Mouse (Mus musculus): Measurements from ENCODE around the gene Duoxa1. TPM values are rescaled to one million over a fixed set of nuclear protein-coding genes. Genes with fewer than 3 reads are reported as not detected.

Duoxa1 gene
- total RNA-seq, 2 experiments from 2014 or later: 0.41 to 0.49 TPM

DNA sequence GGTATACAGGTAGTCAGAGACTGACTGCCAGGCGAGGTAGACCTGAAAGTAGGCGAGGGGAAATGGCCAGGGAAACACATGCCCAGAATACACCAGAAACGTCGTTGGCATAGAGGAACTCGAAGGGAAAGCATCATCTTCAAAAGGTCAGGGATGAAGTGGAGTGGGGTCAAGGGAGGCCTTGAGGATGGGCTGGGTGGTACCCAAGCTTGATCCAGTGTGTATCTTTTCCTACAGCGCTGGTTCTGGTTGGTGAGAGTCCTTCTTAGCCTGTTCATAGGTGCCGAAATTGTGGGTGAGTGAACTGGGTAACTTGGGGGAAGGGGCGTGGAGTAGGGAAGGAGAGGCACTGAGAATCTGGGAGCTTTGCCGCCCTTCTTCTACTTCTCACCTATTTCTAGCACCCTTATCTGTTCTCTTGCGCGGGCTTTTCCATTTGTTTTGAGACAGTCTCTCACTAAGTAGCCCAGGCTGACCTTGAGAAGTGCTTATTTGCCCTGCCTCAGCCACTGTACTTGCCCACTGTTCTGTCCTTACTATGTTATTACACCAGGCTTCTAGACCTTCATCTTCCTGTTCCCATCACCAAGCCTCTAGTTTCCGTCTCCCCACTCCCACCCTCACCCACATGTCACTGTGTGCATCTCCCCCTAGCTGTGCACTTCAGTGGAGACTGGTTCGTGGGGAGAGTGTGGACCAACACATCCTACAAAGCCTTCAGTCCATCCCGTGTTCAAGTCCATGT is 13.4 kb downstream of the Duoxa1 start:
- intact Hi-C loops (cut with DNase I): loop anchor here (5.0 kb wide), 1 partner anchor 108 kb away; no protein-coding TSS in a partner anchor
- DNase-seq: no peak

DNA sequence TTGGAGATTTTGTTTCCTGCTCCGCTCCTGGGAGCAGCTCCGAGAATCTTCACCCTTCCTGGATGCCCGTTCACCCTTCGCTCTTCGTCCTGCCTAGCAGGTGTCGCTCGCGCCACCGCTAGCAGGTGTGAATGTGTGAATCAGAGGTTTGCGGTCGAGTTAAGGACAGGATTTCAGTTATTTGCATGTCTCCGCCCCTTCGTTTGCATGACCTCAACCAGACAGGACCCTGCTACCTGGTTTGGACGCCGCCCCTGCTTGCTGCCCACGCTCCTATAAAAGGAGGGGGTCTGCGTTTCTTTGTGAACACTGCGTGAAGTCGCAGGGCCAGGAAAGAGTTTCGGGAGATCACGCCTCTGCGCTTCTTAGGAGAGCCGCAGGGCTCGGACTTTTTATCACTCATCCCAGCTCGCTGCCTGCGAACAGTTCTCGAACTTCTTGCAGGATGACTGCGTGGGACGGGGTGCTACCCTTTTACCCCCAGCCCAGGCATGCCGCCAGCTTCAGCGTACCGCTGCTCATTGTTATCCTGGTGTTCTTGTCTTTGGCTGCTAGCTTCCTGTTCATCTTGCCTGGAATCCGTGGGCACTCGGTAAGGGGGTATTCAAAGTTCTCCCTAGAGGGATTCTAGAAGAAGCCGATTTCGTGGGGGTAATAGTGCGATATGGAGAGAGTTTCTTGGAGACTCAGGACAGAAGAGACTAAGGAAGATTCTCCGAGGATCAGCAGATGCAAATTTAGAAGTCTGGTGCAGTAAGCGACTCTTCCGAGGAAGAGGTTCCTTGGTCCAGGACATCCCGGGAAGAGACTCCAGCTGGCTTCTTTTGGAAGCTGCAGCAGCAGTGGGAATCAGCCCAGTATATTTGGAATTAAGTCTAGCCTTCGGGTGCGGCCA is 14.7 kb downstream of the Duoxa1 start, which contains the start of gene Duoxa2:
Gene Duoxa2, plus strand, starts transcription at position 305 of the 895 bp plus-strand sequence.
- intact Hi-C loops (cut with DNase I): no loop called here
- DNase-seq: no peak

DNA sequence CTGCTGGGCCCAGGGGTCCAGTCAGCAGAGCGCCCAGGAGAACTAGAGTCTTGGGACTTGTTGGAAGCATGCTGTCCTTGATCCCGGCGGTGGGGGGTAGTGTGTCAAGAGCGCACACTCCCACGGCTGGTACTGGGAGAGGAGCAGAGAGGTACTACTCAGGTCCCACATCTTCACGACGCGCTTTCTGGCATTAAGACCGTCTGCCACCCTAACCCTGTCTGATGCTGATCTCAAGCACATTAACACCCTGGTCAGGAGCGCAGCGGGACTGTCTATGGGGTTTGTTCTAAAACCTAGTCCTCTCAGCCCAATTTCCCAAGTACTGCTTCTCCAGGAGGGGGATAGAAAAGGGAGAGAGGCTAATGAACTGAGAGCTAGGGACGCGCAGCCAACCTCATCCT is 15.4 kb downstream of the Duoxa1 start, which contains the start of gene Duox2:
Gene Duox2, minus strand, starts transcription at position 354 of the 404 bp plus-strand sequence.
- intact Hi-C loops (cut with DNase I): no loop called here
- no peak for DNase-seq

DNA sequence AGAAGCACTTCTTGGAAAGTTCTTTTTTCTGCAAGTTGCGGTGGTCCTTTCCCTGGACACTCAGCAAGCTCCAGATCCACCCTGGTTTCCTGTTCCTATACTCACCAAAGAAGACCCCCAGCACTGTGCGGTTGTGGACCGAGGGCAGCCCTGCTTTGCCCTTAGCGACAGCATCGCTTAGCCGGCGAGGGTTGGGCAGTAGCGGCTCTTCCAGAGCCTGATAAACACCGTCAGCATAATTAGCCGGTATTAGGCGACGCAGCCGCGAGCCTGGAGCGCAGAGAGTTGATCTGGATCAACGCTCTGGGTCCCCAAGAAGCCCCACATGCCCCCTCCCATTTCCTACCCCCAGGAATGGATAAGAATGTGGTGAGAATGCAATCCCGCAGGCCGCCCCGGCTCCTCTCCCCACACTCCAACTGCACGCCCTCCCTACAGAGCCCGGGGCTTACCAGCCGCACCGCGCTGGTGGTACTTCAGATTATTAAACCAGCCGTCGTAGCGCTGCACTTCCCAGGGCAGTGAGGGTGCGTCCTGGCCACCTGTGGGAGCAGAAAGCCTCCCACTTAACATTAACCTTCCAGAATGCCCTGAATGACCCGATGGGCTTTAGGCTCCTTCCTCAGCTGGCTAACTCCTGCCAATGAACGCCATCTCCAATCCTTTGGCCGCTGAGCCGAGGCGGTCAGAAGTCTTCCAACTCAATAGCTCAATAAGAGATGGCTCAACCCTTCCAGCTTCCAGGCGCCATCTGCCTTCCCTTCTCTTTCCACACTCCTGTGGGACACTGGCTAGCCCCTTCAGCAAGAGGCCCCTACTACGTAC is 16.0 kb downstream of the Duoxa1 start:
- intact Hi-C loops (cut with DNase I): no loop called here
- no peak for DNase-seq

DNA sequence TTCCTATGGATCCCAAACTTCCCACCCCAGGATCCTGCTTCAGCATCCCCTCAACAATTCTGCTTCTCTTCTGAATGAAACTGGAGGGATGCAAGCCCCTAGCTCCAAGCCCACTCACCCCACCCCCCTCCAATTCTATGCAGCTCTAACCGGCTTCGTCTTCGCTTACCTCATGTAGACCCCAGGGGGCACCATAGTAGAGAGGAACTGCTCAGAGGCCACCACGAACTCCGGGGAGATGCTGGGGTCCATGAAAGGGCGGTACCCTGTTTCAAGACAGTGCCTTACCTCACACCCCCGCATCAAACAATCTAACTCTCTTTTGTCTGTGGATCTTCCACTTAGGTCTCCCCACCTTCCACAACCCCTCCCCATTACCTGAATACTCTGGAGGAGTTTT is 18.6 kb downstream of the Duoxa1 start:
- intact Hi-C loops (cut with DNase I): no loop called here
- DNase-seq: no peak

DNA sequence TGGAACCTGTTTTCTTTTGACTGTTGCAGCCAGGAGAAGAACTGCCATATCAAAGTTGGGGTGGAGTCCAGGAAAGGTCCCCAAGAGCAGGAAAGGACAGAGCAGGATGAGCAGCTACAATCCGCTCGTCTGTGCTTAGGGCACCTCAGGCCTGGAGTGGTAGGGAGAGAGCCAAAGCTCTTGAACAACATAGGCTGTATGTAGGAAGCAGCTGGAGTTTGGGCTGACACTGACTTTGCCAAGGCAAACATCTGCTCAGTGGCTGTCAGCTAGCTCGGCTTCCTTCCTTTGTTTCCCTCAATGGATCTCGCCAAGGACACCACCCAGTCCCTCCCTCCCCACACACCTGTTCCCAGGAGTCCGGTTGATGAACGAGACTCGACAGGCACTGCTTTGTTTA is 27.4 kb downstream of the Duoxa1 start:
- no peak for DNase-seq
- intact Hi-C loops (cut with DNase I): no loop called here

DNA sequence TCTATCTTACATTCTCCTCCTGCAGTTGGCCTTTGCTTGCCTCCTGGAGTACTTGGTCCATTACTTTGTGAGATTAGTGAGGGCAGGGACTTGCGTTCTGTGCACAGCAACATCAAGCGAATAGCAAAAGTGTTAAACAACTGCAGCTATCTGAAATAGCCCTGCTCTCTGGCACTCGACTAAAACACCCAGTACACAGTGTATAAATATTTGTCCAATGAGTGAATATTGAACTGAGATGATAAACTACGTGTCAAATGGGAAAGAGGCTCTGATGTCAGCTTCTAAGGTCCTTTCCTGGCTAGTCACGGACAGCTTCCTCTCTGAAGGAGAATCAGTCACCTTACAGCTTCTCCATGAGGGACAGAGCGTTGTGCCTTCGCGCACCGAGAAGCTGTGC is 29.4 kb downstream of the Duoxa1 start:
- no peak for DNase-seq

DNA sequence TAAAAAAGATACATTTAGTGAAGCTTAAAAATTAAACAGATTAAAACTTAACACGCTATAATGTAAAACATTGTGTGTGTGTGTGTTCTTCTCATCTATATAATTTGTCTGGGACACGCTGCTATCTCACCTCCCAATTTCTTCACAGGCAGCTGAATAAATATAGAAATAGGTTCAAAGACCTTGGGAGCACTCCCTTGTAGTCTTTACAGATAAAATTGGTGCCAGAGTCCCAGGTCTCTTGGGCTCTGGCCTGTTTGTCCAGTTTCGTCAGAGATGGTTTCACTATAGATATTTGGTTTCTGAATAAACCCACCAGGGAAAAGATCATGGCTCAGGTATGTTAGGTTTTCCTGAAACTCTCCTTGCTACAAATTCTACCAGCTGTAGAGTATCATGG is 34.8 kb downstream of the Duoxa1 start:
- no peak for DNase-seq
- intact Hi-C loops (cut with DNase I): no loop called here

More for the DNA sequence above, 29.4 kb downstream of the Duoxa1 start:
- intact Hi-C loops (cut with DNase I): no loop called here

DNA sequence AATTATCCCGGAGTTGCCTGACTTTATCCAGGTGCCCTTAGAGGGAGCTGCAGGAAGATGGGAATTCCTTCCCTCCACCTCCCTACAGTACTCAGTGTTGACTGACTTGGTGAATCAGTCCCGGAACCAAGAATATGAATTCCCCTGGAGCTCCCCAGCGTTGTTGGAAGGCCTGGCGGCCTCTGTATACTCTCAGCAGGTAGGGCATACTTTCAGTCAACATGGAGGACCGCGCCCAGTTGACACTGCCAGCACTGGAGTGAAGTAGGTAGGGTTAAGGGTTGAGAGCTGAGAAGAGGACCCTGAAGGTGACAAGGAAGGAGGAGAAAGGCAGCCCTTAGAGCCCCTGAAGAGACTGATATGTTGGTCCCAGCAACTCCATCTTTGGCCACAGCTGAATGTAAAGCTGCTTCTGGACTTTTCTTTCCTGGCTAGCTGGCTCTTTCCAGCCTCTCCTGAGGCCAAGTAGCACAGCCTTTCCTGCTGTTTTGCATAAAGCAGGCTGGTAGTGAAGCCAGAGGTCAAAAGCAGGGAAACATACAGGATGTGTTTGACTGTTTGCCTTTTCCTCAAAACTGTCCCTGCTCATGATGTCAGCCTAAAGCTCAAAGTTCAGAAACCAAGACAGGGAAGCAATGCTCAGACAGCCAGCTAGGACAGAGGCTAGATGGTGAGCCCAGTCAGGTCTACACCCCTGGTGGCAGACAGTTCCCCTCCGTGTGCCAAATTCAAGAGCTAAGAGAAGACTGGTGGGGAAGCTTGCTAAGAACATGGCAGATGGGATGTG is 46.9 kb downstream of the Duoxa1 start:
- intact Hi-C loops (cut with DNase I): no loop called here
- DNase-seq: no peak

DNA sequence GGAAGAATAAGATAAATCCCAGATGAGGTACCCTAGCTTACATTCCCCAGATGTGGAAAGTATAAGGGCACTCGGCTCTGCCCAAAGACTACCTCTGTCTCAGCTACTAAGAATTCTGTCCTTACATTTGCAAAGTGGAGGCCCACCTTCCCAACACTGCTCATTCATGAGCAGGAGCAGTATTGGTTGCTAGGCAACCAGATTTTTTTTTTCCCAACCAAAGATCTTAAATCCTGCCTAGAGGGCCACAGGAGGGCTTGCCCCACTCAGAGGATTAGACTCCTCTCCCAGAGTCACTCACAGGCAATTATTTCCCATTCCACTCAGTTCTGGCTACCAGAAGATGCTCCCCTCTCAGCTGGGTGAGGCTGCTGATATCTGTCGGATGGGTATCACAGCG is 48.8 kb downstream of the Duoxa1 start:
- DNase-seq: no peak
- intact Hi-C loops (cut with DNase I): no loop called here

DNA sequence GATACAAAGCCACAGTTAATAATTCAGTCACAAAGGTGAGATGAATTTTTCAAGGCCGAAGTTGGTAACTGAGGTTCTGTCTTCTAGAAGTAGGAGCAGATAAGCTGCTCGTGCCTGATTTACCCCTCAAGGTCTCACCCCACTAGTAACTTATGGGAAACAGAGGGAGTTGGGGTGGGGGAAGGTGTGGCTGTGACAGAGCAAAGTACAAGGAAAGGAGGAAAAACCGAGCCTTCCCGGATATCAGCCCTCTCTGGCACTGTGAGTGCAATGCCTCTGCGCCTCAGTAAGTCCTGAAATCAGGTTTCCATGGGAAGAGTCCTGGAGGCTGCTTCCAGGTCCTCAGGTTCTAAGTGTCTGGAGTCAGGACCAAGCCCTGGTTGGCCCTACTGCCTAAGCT is 52.8 kb downstream of the Duoxa1 start:
- no peak for DNase-seq
- intact Hi-C loops (cut with DNase I): no loop called here

DNA sequence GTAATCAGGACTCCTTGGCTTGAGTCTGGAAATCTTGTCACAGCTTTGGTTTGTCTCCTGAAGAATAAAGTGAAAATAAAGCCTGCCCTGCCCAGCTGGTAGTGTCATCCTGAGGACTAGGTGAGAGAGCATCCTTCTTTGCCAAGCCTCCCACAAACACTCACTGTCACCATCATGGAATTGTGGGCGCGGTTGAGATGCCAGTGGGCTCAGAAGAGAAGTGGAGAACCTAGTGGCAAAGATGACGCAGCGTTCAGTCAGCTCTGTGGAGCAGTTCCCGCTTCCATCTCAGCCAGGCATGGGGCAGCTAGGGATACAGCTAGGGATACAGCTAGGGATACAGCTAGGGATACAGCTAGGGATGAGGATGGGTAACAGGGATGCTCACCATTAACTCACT is 57.5 kb downstream of the Duoxa1 start:
- DNase-seq: no peak
- intact Hi-C loops (cut with DNase I): no loop called here

Other genes starting within 250 kb of the Duoxa1 start
- gene Spg11, start 195.3 kb downstream of the Duoxa1 start, total RNA-seq (2021): 1 to 10 TPM; 4.1 to 4.8 TPM
- 10 to 100 TPM; 61.2 to 75.7 TPM for gene B2m, start 166.0 kb downstream of the Duoxa1 start, total RNA-seq (2021)
- gene Trim69, start 153.0 kb downstream of the Duoxa1 start, total RNA-seq (2021): not detected
- not detected for gene Patl2, start 127.5 kb downstream of the Duoxa1 start, total RNA-seq (2021)
- not detected for gene Terb2, start 127.5 kb downstream of the Duoxa1 start, total RNA-seq (2021)
- gene Sord, start 79.0 kb downstream of the Duoxa1 start, total RNA-seq (2021): 10 to 100 TPM; 39.0 to 51.1 TPM
- gene Duox2, start 15.3 kb downstream of the Duoxa1 start, total RNA-seq (2021): under 1 TPM in 1 of 2 experiments, not detected in 1; 0.17 TPM
- not detected for gene Duoxa2, start 14.8 kb downstream of the Duoxa1 start, total RNA-seq (2021)
- under 1 TPM; 0.47 to 0.66 TPM for gene Duox1, start 1.9 kb upstream of the Duoxa1 start, total RNA-seq (2021)
- gene Shf, start 55.4 kb upstream of the Duoxa1 start, total RNA-seq (2021): 1 to 10 TPM; 1.9 to 2.1 TPM
- gene Slc28a2, start 112.7 kb upstream of the Duoxa1 start, total RNA-seq (2021): 1 to 10 TPM; 3.8 to 6.0 TPM
- under 1 TPM in 1 of 2 experiments, not detected in 1; 0.31 TPM for gene Gm14085, start 171.2 kb upstream of the Duoxa1 start, total RNA-seq (2021)

Measured in gastrocnemius, postnatal 36 days (tissue).